Mouse (Mus musculus) heart, adult 2 months (tissue): ENCODE data around the gene Add2.

ENCODE experiments used
- CTCF ChIP-seq: fragments of 200-600 bp; IDR thresholded peaks from 2 replicates; pipeline ENCODE4 v1.8.1; 2022; ENCODE audit warnings: antibody characterized with exemption, mild to moderate bottlenecking, moderate library complexity
- POLR2A ChIP-seq: fragments of 200-500 bp; IDR thresholded peaks from 2 replicates; pipeline ENCODE4 v1.6.1; 2011; ENCODE audit warnings: mild to moderate bottlenecking, low read depth, low read length, control low read depth; ENCODE audit not compliant: insufficient read depth

DNA sequence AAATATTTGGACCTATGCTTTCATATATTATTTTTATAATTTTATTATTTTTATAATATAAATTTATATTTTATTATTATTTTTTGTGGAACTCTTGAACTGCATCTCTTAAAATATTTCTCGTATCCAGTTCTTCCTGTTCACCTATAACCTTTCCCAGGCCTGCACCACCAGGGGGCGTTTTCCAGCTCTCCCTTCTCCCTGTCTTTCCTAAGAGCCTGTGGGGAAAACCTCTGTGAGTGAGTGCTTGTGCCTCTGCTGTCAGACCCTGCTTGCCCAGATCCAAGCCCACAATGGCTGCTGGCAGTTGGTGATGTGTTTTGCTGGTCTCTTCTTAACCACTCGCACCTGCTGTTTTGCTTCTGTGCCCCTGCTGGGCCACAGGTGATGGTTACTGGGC, 113.3 kb downstream of the Add2 start:
- TF ChIP-seq CTCF (peak; percentile 77), POLR2A (no peak)
